Mouse (Mus musculus) bone marrow, adult 2 months (tissue): ENCODE measurements around the gene Efr3b. TPM values are rescaled to one million over a fixed set of nuclear protein-coding genes. Genes with fewer than 3 reads are reported as not detected.

Source experiments
- H3K27ac ChIP-seq: fragments of 200-500 bp; 2 replicates; pipeline ENCODE4 v1.5.1; 2012; ENCODE audit warnings: low read depth, mild to moderate bottlenecking, control low read depth, inconsistent platforms, low read length; ENCODE audit not compliant: control insufficient read depth, poor library complexity, insufficient read depth
- H3K4me1 ChIP-seq: fragments of 200-500 bp; 2 replicates; pipeline ENCODE4 v1.6.1; 2011; ENCODE audit warnings: low read length; ENCODE audit not compliant: control insufficient read depth, insufficient read depth
- H3K4me3 ChIP-seq: fragments of 200-500 bp; replicated peaks from 2 replicates; pipeline ENCODE3; 2011; ENCODE audit warnings: mild to moderate bottlenecking, low read depth, low read length, control low read depth; ENCODE audit not compliant: control insufficient read depth
- CTCF ChIP-seq: fragments of 200-500 bp; IDR thresholded peaks from 2 replicates; pipeline ENCODE4 v1.5.1; 2011; ENCODE audit warnings: low read length, control low read depth; ENCODE audit not compliant: control insufficient read depth, insufficient read depth
- POLR2A ChIP-seq: fragments of 200-500 bp; IDR thresholded peaks from 2 replicates; pipeline ENCODE4 v1.6.1; 2011; ENCODE audit warnings: low read depth, mild to moderate bottlenecking, control low read depth, low read length, borderline replicate concordance; ENCODE audit not compliant: control insufficient read depth
- WGBS: fragments of 180-500 bp; shearing (Covaris S2); methylation state at CpG from one replicate; pipeline ENCODE4 v1.1.7; 2018; 5-methylcytosine and 5-hydroxymethylcytosine counted together
- polyA plus RNA-seq: library from polyadenylated mRNA; stranded (reverse); fragments of >200 nt; gene quantifications from 2 replicates; pipeline ENCODE4 v1.2.4, GENCODE M21; 2011; ENCODE audit warnings: low replicate concordance; ENCODE audit not compliant: missing spikeins, insufficient read depth, insufficient read length

Gene Efr3b
- polyA plus RNA-seq, 1 experiment = 0.25 TPM

- Histone ChIP-seq H3K4me3 (no peak overlapping the region), H3K4me1 (no peaks in the 10 kb centered on the region), H3K27ac (no peak overlapping the region)
- no peak for TF ChIP-seq POLR2A
- no peak for TF ChIP-seq CTCF
- WGBS = 82% methylated on average over 4 of the region's 4 CpGs
These were observed 29.8 kb upstream of the Efr3b start for GRCm38 (mm10) chr12:4068551-4068950.

- no peaks in the 10 kb centered on the region for H3K4me1 ChIP-seq
- H3K27ac ChIP-seq = no peak overlapping the region
- H3K4me3 ChIP-seq = no peak overlapping the region
- 77% methylated on average over 6 of the region's 6 CpGs for WGBS
- TF ChIP-seq CTCF = no peak
- TF ChIP-seq POLR2A = no peak
These were observed 28.2 kb upstream of the Efr3b start for GRCm38 (mm10) chr12:4066681-4067459.

GRCm38 (mm10) chr12:4065944-4066343 lies 27.2 kb upstream of the Efr3b start:
- Histone ChIP-seq H3K4me1 (no peaks in the 10 kb centered on the region), H3K27ac (no peak overlapping the region), H3K4me3 (no peak overlapping the region)
- no peak for TF ChIP-seq POLR2A
- 63% methylated on average over 8 of the region's 8 CpGs for WGBS

- H3K4me1 ChIP-seq = no peaks in the 10 kb centered on the region
- WGBS = 87% methylated on average over 2 of the region's 2 CpGs
- H3K27ac ChIP-seq = no peak overlapping the region
- TF ChIP-seq CTCF (no peak), POLR2A (no peak)
- H3K4me3 ChIP-seq = no peak overlapping the region
These were observed 26.8 kb upstream of the Efr3b start for GRCm38 (mm10) chr12:4065498-4065897.

GRCm38 (mm10) chr12:4059683-4060082 lies 21.0 kb upstream of the Efr3b start:
- TF ChIP-seq CTCF = no peak
- no peak for TF ChIP-seq POLR2A
- H3K27ac ChIP-seq = no peak overlapping the region
- WGBS = 79% methylated on average over 4 of the region's 4 CpGs
- no peaks in the 10 kb centered on the region for H3K4me1 ChIP-seq
- H3K4me3 ChIP-seq = no peak overlapping the region

GRCm38 (mm10) chr12:4058321-4058720 lies 19.6 kb upstream of the Efr3b start:
- TF ChIP-seq POLR2A = no peak
- TF ChIP-seq CTCF = no peak
- Histone ChIP-seq H3K4me1 (no peaks in the 10 kb centered on the region), H3K4me3 (no peak overlapping the region), H3K27ac (no peak overlapping the region)
- WGBS = 81% methylated on average over 9 of the region's 9 CpGs

GRCm38 (mm10) chr12:4054845-4055244 lies 16.1 kb upstream of the Efr3b start:
- 65% methylated on average over 4 of the region's 4 CpGs for WGBS
- Histone ChIP-seq H3K4me1 (no peaks in the 10 kb centered on the region), H3K27ac (no peak overlapping the region), H3K4me3 (no peak overlapping the region)
- no peak for TF ChIP-seq CTCF
- TF ChIP-seq POLR2A = no peak

- Histone ChIP-seq H3K4me1 (no peaks in the 10 kb centered on the region), H3K27ac (no peak overlapping the region), H3K4me3 (no peak overlapping the region)
- 63% methylated on average over 3 of the region's 3 CpGs for WGBS
- TF ChIP-seq CTCF (no peak), POLR2A (no peak)
These were observed 14.9 kb upstream of the Efr3b start for GRCm38 (mm10) chr12:4053643-4054042.

GRCm38 (mm10) chr12:4050861-4051425 lies 12.2 kb upstream of the Efr3b start:
- no peaks in the 10 kb centered on the region for H3K4me1 ChIP-seq
- TF ChIP-seq POLR2A (no peak), CTCF (no peak)
- WGBS = 76% methylated on average over 9 of the region's 9 CpGs
- H3K27ac ChIP-seq = no peak overlapping the region
- H3K4me3 ChIP-seq = no peak overlapping the region
